Mouse (Mus musculus) cerebellum, adult 2 months (tissue): ENCODE measurements around the gene Rin3.

ENCODE experiments used
- CTCF ChIP-seq: fragments of 200-500 bp; IDR thresholded peaks from 2 replicates; pipeline ENCODE4 v1.5.1; 2011; ENCODE audit warnings: low read depth, mild to moderate bottlenecking, control low read depth, low read length, moderate library complexity, borderline replicate concordance; ENCODE audit not compliant: insufficient read depth
- POLR2A ChIP-seq: fragments of 200-500 bp; IDR thresholded peaks from 2 replicates; pipeline ENCODE4 v1.6.1; 2011; ENCODE audit warnings: low read length, control low read depth, borderline replicate concordance; ENCODE audit not compliant: insufficient read depth

GRCm38 (mm10) chr12:102250316-102250715 is 32.5 kb upstream of the Rin3 start:
- no peak for TF ChIP-seq CTCF
- TF ChIP-seq POLR2A = no peak
